Mouse (Mus musculus) thymus, adult 2 months (tissue): ENCODE data around the gene Fam43b. TPM values are rescaled to one million over a fixed set of nuclear protein-coding genes. Genes with fewer than 3 reads are reported as not detected.

ENCODE experiments used
- DNase-seq: peaks from one replicate; pipeline ENCODE4 v3.0.0; 2021
- H3K27ac ChIP-seq: fragments of 200-500 bp; 2 replicates; pipeline ENCODE4 v1.5.1; 2012; ENCODE audit warnings: low read length, control low read depth; ENCODE audit not compliant: control insufficient read depth, insufficient read depth
- H3K27me3 ChIP-seq: fragments of 200-500 bp; 2 replicates; pipeline ENCODE4 v1.6.1; 2012; ENCODE audit warnings: mild to moderate bottlenecking, low read length, moderate library complexity, mixed read lengths; ENCODE audit not compliant: control insufficient read depth, insufficient read depth
- H3K36me3 ChIP-seq: fragments of 200-500 bp; 2 replicates; pipeline ENCODE4 v1.6.1; 2012; ENCODE audit warnings: mild to moderate bottlenecking, low read length, moderate library complexity; ENCODE audit not compliant: control insufficient read depth, insufficient read depth
- H3K4me1 ChIP-seq: fragments of 200-500 bp; replicated peaks from 2 replicates; pipeline ENCODE4 v1.6.1; 2012; ENCODE audit warnings: low read length; ENCODE audit not compliant: control insufficient read depth, insufficient read depth
- H3K4me3 ChIP-seq: fragments of 200-500 bp; 2 replicates; pipeline ENCODE4 v1.5.1; 2012; ENCODE audit warnings: mild to moderate bottlenecking, low read length, control low read depth, moderate library complexity; ENCODE audit not compliant: control insufficient read depth, insufficient read depth
- CTCF ChIP-seq: fragments of 200-500 bp; IDR thresholded peaks from 2 replicates; pipeline ENCODE4 v1.5.1; 2012; ENCODE audit warnings: mild to moderate bottlenecking, control low read depth, low read length, moderate library complexity, borderline replicate concordance; ENCODE audit not compliant: control insufficient read depth, poor library complexity, insufficient read depth; ENCODE audit errors: extremely low read depth
- POLR2A ChIP-seq: fragments of 200-500 bp; IDR thresholded peaks from 2 replicates; pipeline ENCODE4 v1.6.1; 2012; ENCODE audit warnings: mild to moderate bottlenecking, low read length, control low read depth, moderate library complexity; ENCODE audit not compliant: control insufficient read depth, poor library complexity, insufficient read depth; ENCODE audit errors: extremely low read depth
- WGBS: fragments of 180-500 bp; shearing (Covaris S2); methylation state at CpG from one replicate; pipeline ENCODE4 v1.1.7; 2018; 5-methylcytosine and 5-hydroxymethylcytosine counted together
- polyA plus RNA-seq: library from polyadenylated mRNA; depleted of rRNA; stranded (reverse); fragments of >200 nt; gene quantifications from 2 replicates; pipeline ENCODE4 v1.2.3, GENCODE M21; 2012; rRNA removed

The Fam43b gene
- polyA plus RNA-seq, 1 experiment, result not detected

- Histone ChIP-seq H3K4me3 (no peak overlapping the region), H3K27me3 (no peaks in the 10 kb centered on the region), H3K36me3 (no peaks in the 10 kb centered on the region), H3K4me1 (no peaks in the 10 kb centered on the region), H3K27ac (no peak overlapping the region)
- WGBS, result 77% methylated on average over 10 of the region's 10 CpGs
- DNase-seq, result no peak
- TF ChIP-seq POLR2A (no peak), CTCF (no peak)
Measured at GRCm38 (mm10) chr4:138353438-138354171, 42.7 kb downstream of the Fam43b start.

GRCm38 (mm10) chr4:138352692-138353091 is 43.6 kb downstream of the Fam43b start:
- WGBS, result 96% methylated on average over 6 of the region's 6 CpGs
- no peak for DNase-seq
- TF ChIP-seq POLR2A, result no peak
- TF ChIP-seq CTCF, result no peak
- H3K27ac ChIP-seq, result no peak overlapping the region
- no peak overlapping the region for H3K4me3 ChIP-seq
- H3K36me3 ChIP-seq, result no peaks in the 10 kb centered on the region
- no peaks in the 10 kb centered on the region for H3K27me3 ChIP-seq
- H3K4me1 ChIP-seq, result no peaks in the 10 kb centered on the region

DNA sequence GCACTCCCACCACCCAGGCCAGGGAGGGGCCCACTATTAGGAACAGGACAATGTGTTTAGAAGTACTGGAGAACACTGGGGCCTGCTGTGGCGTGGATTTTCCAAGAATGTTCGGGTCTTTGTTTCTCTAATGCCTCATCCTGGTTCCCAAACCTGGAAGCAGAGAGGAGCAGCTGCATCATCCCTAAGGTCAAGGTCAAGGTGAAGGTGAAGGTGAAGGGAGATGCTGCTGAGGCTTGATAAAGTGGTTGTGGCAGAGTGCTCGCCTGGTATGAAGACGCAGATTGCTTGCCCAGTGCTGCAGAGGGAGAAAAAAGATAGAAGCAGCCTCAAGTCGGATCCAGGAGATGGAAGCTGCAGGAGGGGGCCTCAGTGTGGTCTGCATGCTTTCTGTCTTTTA is 44.5 kb downstream of the Fam43b start:
- WGBS, result 95% methylated on average over 5 of the region's 5 CpGs
- Histone ChIP-seq H3K27me3 (no peaks in the 10 kb centered on the region), H3K27ac (no peak overlapping the region), H3K4me1 (no peaks in the 10 kb centered on the region), H3K36me3 (no peaks in the 10 kb centered on the region), H3K4me3 (no peak overlapping the region)
- TF ChIP-seq CTCF (no peak), POLR2A (no peak)
- DNase-seq, result no peak

GRCm38 (mm10) chr4:138348716-138349115 is 47.6 kb downstream of the Fam43b start:
- no peak overlapping the region for H3K27ac ChIP-seq
- no peak overlapping the region for H3K4me3 ChIP-seq
- 82% methylated on average over 7 of the region's 7 CpGs for WGBS
- TF ChIP-seq POLR2A, result no peak
- no peak for TF ChIP-seq CTCF
- no peaks in the 10 kb centered on the region; the same call in 1 of the 2 replicates for H3K27me3 ChIP-seq
- H3K36me3 ChIP-seq, result no peaks in the 10 kb centered on the region
- no peak for DNase-seq
- H3K4me1 ChIP-seq, result no peaks in the 10 kb centered on the region

GRCm38 (mm10) chr4:138347280-138347679 is 49.0 kb downstream of the Fam43b start:
- 83% methylated on average over 1 of the region's 1 CpGs for WGBS
- H3K27ac ChIP-seq, result no peak overlapping the region
- H3K27me3 ChIP-seq, result no peaks in the 10 kb centered on the region; the same call in 1 of the 2 replicates
- no peak for TF ChIP-seq POLR2A
- TF ChIP-seq CTCF, result no peak
- no peaks in the 10 kb centered on the region for H3K36me3 ChIP-seq
- no peak overlapping the region for H3K4me3 ChIP-seq
- no peaks in the 10 kb centered on the region for H3K4me1 ChIP-seq
- DNase-seq, result no peak

GRCm38 (mm10) chr4:138344891-138345545 is 51.3 kb downstream of the Fam43b start:
- no peaks in the 10 kb centered on the region for H3K36me3 ChIP-seq
- H3K27me3 ChIP-seq, result no peaks in the 10 kb centered on the region; the same call in 1 of the 2 replicates
- DNase-seq, result no peak
- TF ChIP-seq POLR2A, result no peak
- no peak for TF ChIP-seq CTCF
- H3K4me1 ChIP-seq, result no peaks in the 10 kb centered on the region
- no peak overlapping the region for H3K4me3 ChIP-seq
- WGBS, result 74% methylated on average over 9 of the region's 9 CpGs
- H3K27ac ChIP-seq, result no peak overlapping the region

Other genes with a start within 250 kb of the Fam43b start
- gene Hp1bp3, start 180.2 kb downstream of the Fam43b start, polyA plus RNA-seq, result 146 and 150 TPM in 2 replicates
- gene Sh2d5, start 146.1 kb downstream of the Fam43b start, polyA plus RNA-seq, result 4.2 and 4.7 TPM in 2 replicates
- gene Kif17, start 146.1 kb downstream of the Fam43b start, polyA plus RNA-seq, result 1.3 and 1.6 TPM in 2 replicates
- gene Ddost, start 91.8 kb downstream of the Fam43b start, polyA plus RNA-seq, result 173 and 195 TPM in 2 replicates
- 82.3 and 103 TPM in 2 replicates for gene Pink1, start 70.2 kb downstream of the Fam43b start, polyA plus RNA-seq
- 0.24 and 0.60 TPM in 2 replicates for gene Cda, start 28.5 kb downstream of the Fam43b start, polyA plus RNA-seq
- gene Mul1, start 38.1 kb upstream of the Fam43b start, polyA plus RNA-seq, result 16.6 and 16.9 TPM in 2 replicates
- gene Camk2n1, start 57.8 kb upstream of the Fam43b start, polyA plus RNA-seq, result 2.2 and 2.7 TPM in 2 replicates
- gene Vwa5b1, start 239.4 kb upstream of the Fam43b start, polyA plus RNA-seq, result 0.08 and 0.09 TPM in 2 replicates